Mouse (Mus musculus) testis, postnatal 14 days (tissue): Measurements from ENCODE around the gene Fstl1.

Source experiments
- DNase-seq: peaks from one replicate; pipeline ENCODE4 v3.0.0; 2021; ENCODE audit warnings: low spot score

The Fstl1 gene

GRCm38 (mm10) chr16:37868506-37869469 lies 92.1 kb downstream of the Fstl1 start:
- peak; percentile 81 for DNase-seq

GRCm38 (mm10) chr16:37869470-37870231 lies 93.0 kb downstream of the Fstl1 start:
- DNase-seq, result no peak

GRCm38 (mm10) chr16:37871112-37871715 lies 94.5 kb downstream of the Fstl1 start:
- DNase-seq, result peak; percentile 73

- no peak for DNase-seq
These were observed 98.0 kb downstream of the Fstl1 start for GRCm38 (mm10) chr16:37874501-37875235.

- no peak for DNase-seq
These were observed 100.7 kb downstream of the Fstl1 start for GRCm38 (mm10) chr16:37877406-37877805.

GRCm38 (mm10) chr16:37878951-37879505 lies 102.4 kb downstream of the Fstl1 start:
- DNase-seq, result no peak

GRCm38 (mm10) chr16:37879750-37880419 lies 103.2 kb downstream of the Fstl1 start:
- no peak for DNase-seq

GRCm38 (mm10) chr16:37881168-37881567 lies 104.5 kb downstream of the Fstl1 start:
- DNase-seq, result no peak
